Mouse (Mus musculus) adrenal gland, adult 18-20 months (tissue): ENCODE data around the gene Zmat3. TPM values are rescaled to one million over a fixed set of nuclear protein-coding genes. Genes with fewer than 3 reads are reported as not detected.

Experiments
- DNase-seq, 2 experiments: peaks; one replicate each; pipeline ENCODE4 v3.0.0; 2021 to 2022; ENCODE audit warnings: low spot score in 2 of 2
- long read RNA-seq, 2 experiments: library from polyadenylated mRNA; stranded (forward); transcript quantifications; one replicate each; pipeline ENCODE4 v2.0.0; 2021
- total RNA-seq, 2 experiments: library from RNA; stranded (reverse); gene quantifications; 1 replicate in 1 of 2; 2 replicates in 1 of 2; pipeline ENCODE4 v1.2.3; 2021

The Zmat3 gene
- 10 to 100 TPM; 22.2 to 24.0 TPM for total RNA-seq
- long read RNA-seq, experiment 1, full-length matches to known transcripts, result 8 of 9 reads
- long read RNA-seq, experiment 1, partial matches to known transcripts, result 1 of 9 reads
- long read RNA-seq, experiment 1, other reads (novel, unspliced or antisense), result 0 of 9 reads
- long read RNA-seq, experiment 2, full-length matches to known transcripts, result 11 of 15 reads
- long read RNA-seq, experiment 2, partial matches to known transcripts, result 0 of 15 reads
- long read RNA-seq, experiment 2, other reads (novel, unspliced or antisense), result 4 of 15 reads

DNA sequence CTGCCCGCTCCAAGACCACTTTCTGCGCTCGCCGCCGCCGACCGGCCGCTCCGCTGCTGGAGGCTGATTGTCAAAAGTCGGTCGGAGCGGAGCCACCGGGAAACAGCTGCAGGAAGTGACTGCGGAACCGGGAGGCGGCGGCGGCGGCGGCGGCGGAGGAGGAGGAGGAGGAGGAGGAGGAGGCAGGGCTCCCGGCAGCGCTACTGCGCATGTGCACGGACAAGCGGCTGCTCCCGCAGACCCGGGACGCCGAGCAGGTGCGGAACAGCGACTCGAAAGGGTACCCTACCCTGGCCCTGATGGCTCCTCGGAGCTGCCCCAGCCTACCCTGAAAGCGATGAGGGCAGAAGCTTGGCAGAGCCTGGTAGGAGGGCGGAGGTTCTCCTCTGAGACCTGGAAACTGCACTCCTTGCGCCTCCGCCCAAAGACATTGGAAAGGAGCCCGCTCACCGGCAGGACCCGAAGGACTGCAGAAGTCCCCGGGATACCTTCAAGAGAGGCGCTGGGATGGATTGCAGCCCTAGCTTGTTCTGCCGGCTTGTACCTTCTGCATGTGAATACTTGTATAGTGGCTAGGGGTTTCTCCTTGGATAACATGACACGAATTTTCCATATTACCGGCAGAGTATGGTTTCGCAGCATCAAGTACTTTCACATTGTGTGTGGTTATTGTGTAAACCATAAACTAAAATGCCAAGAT is at the start of gene Zmat3:
Gene Zmat3 (minus strand): TSS at position 469 of the 700 bp plus-strand sequence.
- peak; percentile 84 to 88 for DNase-seq

DNA sequence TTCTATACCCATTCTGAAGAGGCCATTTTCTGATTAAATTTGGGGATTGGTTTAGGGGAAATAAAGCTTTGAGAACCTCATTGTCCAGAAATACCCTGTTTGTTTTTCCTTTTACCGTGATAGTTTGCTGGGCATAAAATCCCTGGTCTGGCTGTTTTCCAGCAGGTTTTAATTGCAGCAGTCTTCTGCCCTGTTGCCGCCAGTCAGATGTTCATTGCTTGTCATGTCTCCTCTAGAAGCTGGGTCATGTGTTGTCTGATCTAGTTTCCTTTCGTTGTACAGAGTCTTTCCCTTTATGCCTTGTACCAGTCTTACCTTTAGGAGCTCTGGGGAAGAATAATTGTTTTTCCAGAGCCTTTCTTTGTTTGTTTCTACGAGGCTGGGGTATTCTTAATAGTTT is 48.6 kb upstream of the Zmat3 start:
- no peak for DNase-seq

DNA sequence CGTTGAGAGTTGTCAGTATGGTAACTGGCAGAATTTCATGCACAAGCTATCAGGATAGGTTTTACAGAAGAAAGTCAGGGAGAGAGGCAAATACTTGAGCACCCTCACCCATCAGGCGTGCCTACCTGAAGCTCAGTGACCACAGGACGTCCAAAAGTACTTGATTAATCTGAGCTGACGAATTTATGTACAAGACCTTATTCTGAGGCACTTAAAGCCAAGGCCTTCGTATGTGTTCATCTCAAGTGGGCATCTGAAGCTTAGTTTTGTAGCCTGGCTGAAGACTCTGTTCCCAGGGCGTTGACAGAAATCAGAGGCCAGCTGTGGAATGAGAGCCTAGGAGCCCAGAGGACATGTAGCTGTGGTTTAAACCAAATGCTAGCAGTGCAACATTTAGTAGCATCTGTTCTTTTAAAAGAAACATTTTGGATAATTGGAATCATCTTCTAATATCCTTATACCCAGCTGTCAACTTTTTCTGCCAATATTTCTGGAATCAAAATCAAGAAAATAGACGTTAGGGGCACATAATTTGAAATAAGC is 46.8 kb upstream of the Zmat3 start:
- DNase-seq, result no peak

GRCm38 (mm10) chr3:32408811-32409273 is 43.0 kb upstream of the Zmat3 start:
- DNase-seq, result no peak

DNA sequence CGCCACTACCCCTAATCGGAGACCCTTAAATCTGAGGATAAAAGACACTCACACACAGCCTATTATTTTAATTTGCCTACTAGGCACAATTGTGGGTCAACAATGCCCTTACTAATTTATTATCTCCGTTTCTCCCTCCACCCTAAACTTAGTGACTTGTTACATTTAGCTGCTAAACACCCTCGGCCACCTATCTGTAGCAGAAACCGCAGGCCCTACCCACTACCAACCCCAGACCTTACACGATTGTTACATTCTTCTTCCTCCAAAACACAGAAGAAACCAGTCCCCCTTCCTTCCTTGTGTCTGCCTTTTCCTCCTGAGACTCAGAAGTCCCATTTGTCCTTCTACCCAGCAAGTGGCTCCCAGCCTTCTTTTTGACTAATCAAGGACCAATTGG is 41.0 kb upstream of the Zmat3 start:
- DNase-seq, result no peak

DNA sequence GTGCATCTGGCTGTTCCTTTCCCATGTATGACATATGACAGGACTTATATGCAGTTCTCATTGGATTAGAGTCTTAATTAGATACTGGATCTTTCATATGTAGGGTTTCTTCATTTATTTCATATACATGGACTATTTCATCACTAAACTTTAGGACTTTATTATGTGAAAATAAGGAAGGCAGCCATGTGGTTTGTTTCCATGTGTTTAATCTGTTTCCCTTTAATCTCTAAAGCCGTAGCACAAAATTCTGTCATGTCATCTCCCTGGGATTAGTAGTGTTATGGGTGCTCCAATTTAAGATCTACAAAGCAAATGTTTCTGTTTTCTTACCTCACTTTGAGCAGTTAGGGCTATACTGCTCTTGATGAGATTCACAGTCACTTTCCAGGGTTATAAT is 39.9 kb upstream of the Zmat3 start:
- DNase-seq, result no peak

DNA sequence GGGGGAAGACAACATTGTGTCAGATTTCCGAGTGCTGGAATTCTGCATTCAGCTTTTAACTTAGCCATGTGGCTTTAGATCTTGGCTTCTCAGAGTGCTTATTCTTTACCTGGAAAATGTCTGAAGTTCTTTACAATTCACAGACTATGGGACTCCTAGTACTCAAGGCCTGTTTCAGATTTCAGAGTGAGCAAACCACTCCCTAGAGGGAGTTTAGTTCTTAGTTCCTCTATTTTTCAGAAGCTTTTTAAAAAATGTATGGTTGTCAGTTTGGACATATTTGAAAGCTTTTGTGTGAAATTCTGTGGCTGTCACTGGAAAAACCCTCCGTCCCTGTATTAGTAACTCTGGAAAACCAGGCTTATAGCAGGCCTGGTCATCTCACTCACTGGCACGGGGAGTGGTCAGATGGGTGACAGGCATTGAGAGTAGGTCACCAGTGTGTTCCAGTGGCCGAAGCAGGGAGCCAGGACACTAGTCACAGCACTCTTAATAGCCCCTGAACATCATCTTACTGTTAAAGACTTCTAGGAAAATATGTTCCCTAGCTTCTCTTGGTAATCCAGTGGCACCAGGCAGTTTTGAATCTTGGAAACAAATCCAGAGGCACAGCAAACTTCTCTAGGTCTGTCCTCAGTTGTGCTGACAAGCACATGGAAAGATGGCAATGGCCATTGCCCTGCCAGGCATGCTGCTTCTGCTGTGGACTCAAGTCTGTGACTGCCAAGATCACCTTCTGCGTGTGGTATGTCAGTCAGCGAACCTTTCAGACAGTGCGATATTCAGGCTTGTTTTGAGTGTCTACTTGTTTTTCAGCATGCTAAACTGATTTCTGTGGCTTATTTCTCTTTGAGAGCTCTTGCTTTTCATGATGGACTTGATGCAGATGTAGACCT is 37.4 kb upstream of the Zmat3 start:
- no peak for DNase-seq

DNA sequence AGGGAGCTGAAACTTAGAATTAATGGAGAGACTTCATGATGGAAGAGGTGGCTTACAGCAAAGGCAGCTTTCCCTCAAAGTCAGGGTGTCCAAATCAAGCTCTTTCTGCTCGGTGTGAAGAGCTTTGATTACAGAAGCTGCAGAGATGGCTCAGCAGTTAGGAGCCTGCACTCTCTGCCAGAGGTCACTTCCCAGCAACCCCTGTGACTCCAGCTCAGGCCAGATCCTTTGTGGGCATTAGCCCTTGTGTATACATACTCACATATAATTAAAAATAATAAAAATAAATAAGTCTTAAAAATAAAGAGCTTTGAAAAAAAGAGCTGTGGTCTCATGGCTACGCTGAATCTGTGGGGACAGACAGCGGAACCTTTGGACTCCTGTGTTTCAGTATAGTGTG is 35.8 kb upstream of the Zmat3 start:
- DNase-seq, result no peak

GRCm38 (mm10) chr3:32399931-32400330 is 34.1 kb upstream of the Zmat3 start:
- DNase-seq, result no peak

DNA sequence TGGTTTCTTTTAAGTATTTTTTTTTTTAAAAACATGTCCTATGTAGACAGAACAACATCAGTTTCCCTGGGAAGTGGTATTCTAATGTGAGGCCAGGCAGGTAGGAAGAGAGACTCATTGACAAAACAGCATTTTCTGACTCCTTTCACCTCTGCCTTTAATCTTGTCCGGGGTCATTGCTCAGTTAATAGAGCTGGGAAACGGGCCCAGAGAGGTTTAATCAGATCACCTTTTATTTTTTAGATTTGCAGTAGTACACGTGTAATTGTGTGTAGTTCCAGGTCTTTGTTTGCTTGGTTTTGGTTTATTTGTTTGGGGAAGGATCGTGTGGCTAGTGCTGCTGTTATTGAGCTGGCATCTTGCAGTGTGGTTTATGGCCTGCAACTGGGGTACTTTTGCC is 33.6 kb upstream of the Zmat3 start:
- no peak for DNase-seq

DNA sequence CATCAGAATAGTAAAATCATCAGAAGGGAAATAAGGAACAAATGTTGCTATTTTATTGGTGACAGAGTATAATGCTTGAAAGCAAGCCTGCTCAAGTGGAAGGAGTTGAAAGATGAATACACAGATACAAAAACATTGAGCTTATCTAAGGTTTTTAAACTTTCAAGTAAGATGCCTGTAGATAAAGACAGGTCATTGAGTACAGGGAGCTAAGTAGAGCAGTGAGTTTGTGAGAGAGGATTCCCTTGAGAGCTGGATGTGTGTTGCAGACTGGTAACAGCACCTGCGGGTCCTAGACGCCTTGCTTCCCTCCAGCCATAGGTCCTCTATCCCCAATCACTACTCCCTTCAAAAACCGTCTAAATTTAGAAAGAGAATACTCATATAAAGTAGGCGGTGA is 32.8 kb upstream of the Zmat3 start:
- DNase-seq, result no peak

DNA sequence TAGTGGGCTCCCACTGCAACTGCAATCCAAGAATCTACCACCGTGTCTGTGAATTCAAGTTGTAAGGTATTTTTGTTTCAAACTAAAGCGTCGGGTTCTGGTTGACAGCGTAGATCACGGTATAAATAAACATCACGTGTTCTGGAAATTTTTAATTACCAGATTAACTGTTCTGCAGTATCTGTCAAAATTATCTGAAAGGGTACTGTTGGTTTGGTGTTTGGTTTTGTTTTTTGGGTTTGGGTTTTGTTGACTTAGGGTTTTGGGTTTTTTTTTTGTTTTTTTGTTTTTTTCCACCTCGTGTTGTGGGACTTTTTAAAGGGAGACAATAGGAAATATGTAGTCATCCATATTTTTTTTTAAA is 32.3 kb upstream of the Zmat3 start:
- no peak for DNase-seq

DNA sequence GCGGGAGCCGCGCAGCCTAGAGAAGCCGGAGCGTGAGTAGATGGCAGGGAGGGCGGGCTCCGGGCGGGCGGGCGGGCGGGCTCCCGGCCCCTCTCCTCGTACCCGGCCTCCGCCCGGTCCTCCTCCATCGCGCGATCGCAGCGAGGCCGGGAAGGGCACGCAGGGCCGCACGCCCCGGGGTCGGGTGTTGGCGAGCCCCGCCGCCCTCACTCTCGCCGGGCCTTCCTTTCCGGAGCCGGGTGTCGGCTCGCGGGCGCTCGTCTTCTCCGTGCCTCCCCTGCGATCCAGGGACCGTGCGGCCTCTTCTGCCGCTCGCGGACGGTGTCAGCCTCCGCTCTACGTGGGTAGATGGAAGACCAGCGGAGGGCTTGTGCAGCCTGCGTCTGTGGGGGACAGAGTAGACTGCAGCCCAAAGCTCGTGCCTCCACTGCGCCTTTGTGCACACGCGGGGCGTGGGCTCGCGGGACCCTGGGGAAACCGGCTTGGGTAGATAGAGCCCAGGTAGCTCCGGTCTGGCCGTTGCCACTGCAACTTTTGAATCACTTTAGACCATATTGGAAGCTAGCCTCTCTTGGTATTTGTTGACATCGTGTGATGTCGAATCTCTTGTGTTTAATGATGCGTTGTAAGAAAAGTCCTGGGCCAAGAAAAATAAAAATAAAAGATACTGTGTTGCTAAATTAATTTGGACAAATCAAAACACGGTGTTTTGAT is 31.8 kb upstream of the Zmat3 start, which contains the start of gene Pik3ca:
Gene Pik3ca (plus strand): TSS at position 211 of the 714 bp plus-strand sequence.
- DNase-seq, result peak; percentile 55 to 57

GRCm38 (mm10) chr3:32396794-32397460 is 31.1 kb upstream of the Zmat3 start:
- DNase-seq, result peak; percentile 89 to 90

- peak; percentile 37 to 40 for DNase-seq
Observed at GRCm38 (mm10) chr3:32395771-32396551, 30.1 kb upstream of the Zmat3 start.

DNA sequence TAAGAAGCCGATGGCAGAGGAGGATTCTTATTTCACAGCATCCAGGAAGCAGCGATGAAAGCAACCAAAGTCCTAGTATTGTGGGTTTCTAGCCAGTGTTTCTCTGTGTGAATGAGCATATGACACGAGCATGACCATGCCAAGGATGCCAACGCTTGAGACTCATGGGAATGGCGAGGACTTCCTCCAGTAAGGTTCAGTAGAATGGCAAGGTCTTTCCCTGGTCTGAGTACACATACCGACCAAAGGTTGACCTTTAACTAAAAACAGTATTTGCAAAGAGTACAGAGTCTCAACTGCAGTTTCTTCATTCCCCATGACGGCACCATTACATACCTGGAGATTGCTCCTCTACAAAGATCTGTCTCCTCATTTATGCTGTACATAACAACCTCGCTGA is 28.2 kb upstream of the Zmat3 start:
- no peak for DNase-seq

DNA sequence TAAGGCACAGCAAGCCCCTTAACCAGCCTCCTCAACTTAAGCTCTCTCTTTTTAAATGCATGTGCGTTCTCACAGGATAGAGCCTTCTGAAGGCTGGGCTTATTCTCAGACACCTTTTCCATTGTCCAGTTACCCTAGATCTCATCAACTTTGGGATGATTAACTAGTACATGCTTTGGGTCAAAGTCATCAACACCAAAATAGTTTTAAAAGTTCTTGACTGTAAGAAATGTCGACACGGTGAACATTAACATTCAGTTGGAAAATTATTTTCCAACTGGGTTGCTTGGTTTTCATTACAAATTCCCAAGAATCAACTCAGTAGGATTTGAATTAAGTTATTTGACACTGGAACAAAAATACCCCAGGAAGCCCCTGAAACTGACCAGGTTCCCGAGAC is 27.0 kb upstream of the Zmat3 start:
- no peak for DNase-seq

DNA sequence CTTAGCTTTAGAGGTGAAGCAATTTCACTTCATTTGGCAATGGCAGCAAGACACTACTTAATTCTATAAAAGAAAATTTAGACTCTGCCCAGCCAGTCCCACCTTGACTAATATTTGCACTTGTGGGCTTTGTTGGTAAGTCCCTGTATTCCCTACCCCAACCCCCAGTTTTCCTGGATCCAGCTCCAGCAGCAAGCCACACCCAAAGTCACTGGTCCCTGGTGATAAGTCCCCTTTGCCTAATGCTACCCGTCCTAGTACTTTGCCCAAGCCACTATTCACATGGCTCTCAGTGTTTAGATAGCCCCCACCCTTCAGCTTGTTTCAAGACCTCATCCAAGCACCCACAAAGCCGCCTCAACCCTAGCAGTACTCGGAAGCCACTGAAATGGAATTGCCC is 15.7 kb upstream of the Zmat3 start:
- no peak for DNase-seq

DNA sequence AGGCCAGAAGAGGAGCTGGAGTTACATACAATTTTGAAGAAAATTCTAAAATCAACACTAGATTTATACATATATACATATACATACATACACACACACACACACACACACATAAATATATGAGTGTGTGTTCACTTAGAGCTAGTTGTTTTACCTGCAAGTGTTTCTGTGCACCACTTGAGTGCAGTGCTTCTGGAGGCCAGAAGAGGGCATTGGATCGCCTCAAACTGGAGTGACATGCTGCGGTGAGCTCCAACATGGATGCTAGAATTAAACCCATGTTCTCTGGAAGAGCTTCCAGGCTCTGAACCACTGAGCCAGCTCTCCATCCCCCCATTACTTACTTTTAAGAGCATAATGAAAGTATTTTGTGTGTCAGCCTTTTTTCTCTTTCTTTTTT is 14.1 kb upstream of the Zmat3 start:
- no peak for DNase-seq
